Mouse (Mus musculus): Measurements from ENCODE around the gene Sema3e.

DNA sequence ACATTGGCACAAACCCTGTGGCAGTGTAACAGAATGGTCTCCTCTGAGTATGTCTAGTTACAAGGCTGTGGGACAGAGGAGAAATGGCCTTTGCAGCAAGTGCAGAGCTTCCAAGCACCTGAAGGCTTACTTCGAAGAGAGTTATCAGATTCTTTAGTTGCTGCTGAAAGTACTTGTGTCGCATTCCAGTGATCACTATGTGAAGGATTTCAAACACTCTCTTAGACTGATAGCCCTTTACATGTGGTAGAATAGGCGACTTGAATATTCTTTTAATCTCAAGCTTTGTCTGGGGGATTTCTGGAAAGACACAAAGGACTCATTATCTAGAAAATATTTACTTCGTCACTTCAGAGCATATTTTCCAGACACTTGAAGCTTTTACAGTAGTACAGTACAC is 82.3 kb downstream of the Sema3e start:
- TF ChIP-seq POLR2A (IDR thresholded peaks at IDR 0.05; ENCODE audit: control insufficient read depth, extremely low read depth, insufficient read depth, low read length, poor library complexity) (no peak), CTCF (IDR thresholded peaks at IDR 0.05; ENCODE audit: borderline replicate concordance, control insufficient read depth, extremely low read depth, insufficient read depth, low read length, poor library complexity) (no peak)
